In the genomic region with DNA sequence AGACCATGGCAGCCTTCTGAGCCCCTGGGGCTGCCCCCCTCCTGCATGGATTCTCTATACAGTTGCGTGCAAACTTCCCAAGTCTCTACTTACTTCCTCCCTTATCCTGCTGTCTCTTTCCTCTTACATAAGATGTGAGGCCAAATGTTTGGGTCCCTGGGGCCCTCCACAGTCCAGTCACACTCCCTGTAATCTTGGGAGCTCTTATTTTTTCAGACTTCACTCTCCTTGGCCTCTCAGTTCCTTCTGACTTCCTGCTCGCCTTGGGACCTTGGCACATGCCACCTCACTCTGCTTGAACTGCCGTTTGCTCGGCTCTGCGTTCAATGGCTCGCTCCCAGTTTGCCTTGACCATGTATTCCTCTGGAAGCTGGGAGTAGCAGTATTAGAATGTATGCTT, we compare ENCODE assay signal across 27 mouse cellular contexts. TPM values are rescaled to one million over a fixed set of nuclear protein-coding genes. Genes with fewer than 3 reads are reported as not detected.
DNase-seq lines count a peak whose midpoint lies in the region; ATAC-seq lines count a peak whose summit lies in the region.
"Had no signal": no experiment of that assay in that cellular context is flagged by ENCODE, and none has a peak within 500 bp of the region (broad histone marks: within the 10 kb centered on the region; RNA-seq: fewer than 3 reads in every experiment).

No protein-coding gene starts in this region.

- intact Hi-C loops in heart, postnatal 14 days (cut with DNase I), result no loop called here

- no peak overlapping the region for H3K27ac ChIP-seq in limb, embryonic 11.5 days (replicated peaks; ENCODE audit: low read depth, low read length)
- no peak overlapping the region for H3K27ac ChIP-seq in limb, embryonic 10.5 days
- H3K27ac ChIP-seq: embryonic facial prominence, embryonic 15.5 days; hindbrain, embryonic 12.5 days; hindbrain, embryonic 15.5 days had no signal

- no peak overlapping the region for H3K4me3 ChIP-seq in limb, embryonic 11.5 days (ENCODE audit: low read depth, low read length)
- no peak overlapping the region for H3K4me3 ChIP-seq in limb, embryonic 10.5 days
- H3K4me3 ChIP-seq: embryonic facial prominence, embryonic 15.5 days; hindbrain, embryonic 12.5 days; hindbrain, embryonic 15.5 days had no signal

- no peak for ATAC-seq in limb, embryonic 11.5 days (ENCODE audit: insufficient number of reproducible peaks, low FRiP score, low TSS enrichment, low read depth)
- ATAC-seq: activated CD4-positive, CD25-positive, alpha-beta regulatory T cell, adult 4 months; forebrain, embryonic 14.5 days; forebrain, postnatal 0 days had no signal

- peaks cover 3% of the 10 kb centered on the region; the same call in 1 of the 2 replicates for H3K36me3 ChIP-seq in limb, embryonic 11.5 days (ENCODE audit: control insufficient read depth, insufficient read depth, low read length)
- peaks cover 34% of the 10 kb centered on the region for H3K36me3 ChIP-seq in limb, embryonic 10.5 days

- WGBS in limb, embryonic 11.5 days, result 88% methylated on average over 6 of the region's 6 CpGs
- WGBS in limb, embryonic 10.5 days, result 90% methylated on average over 6 of the region's 6 CpGs

- no peaks in the 10 kb centered on the region for H3K9me3 ChIP-seq in limb, embryonic 11.5 days (ENCODE audit: control insufficient read depth, low read length)
- no peaks in the 10 kb centered on the region for H3K9me3 ChIP-seq in limb, embryonic 10.5 days (replicated peaks)
- H3K9me3 ChIP-seq: embryonic facial prominence, embryonic 15.5 days; hindbrain, embryonic 12.5 days; hindbrain, embryonic 15.5 days had no signal

- H3K4me1 ChIP-seq in limb, embryonic 11.5 days (ENCODE audit: control insufficient read depth, insufficient read depth, low read length), result peaks cover 4% of the 10 kb centered on the region; the same call in 1 of the 2 replicates
- H3K4me1 ChIP-seq in limb, embryonic 10.5 days, result peaks cover 23% of the 10 kb centered on the region

- no peak overlapping the region for H3K4me2 ChIP-seq in limb, embryonic 11.5 days (ENCODE audit: low read depth, severe bottlenecking)
- H3K4me2 ChIP-seq: embryonic facial prominence, embryonic 15.5 days; heart, embryonic 11.5 days; hindbrain, embryonic 12.5 days had no signal

- 0 out of 2 replicates have a peak overlapping the region, but pooled peaks have one; percentile 17 for H3K9ac ChIP-seq in limb, embryonic 11.5 days (ENCODE audit: low read length)
- H3K9ac ChIP-seq: embryonic facial prominence, embryonic 15.5 days; forebrain, postnatal 0 days; hindbrain, embryonic 12.5 days; hindbrain, embryonic 15.5 days had no signal

- DNase-seq in adrenal gland, postnatal 10 days, result peak; percentile 26
- DNase-seq in adrenal gland, adult 2 months, result no peak
- DNase-seq in heart, adult 11 months, result peak; percentile 96
- DNase-seq in heart, postnatal 14 days, result no peak
- DNase-seq in limb, embryonic 11.5 days (ENCODE audit: low spot score), result no peak
- no peak for DNase-seq in limb, embryonic 10.5 days (ENCODE audit: low spot score)
- no peak for DNase-seq in thymus, postnatal 0 days (ENCODE audit: low spot score)
- DNase-seq: cerebellum, adult 11-12 months; cerebellum, adult 8-10 months; cerebellum, postnatal 10 days; cerebellum, postnatal 36 days; embryo, embryonic 11 days; forebrain, postnatal 0 days; gastrocnemius, postnatal 25 days had no signal

- H3K27me3 ChIP-seq in limb, embryonic 11.5 days (ENCODE audit: control insufficient read depth, insufficient read depth, low read length), result no peaks in the 10 kb centered on the region
- no peaks in the 10 kb centered on the region for H3K27me3 ChIP-seq in limb, embryonic 10.5 days (ENCODE audit: low read depth, poor library complexity, severe bottlenecking)
- H3K27me3 ChIP-seq: embryonic facial prominence, embryonic 15.5 days; hindbrain, embryonic 15.5 days had no signal

RNA-seq across cellular contexts. Expression of a gene that starts 4.9 kb away (rescaled TPM):
- total RNA-seq in adrenal gland, postnatal 10 days (2021), result 1 to 10 TPM; 1.8 to 4.3 TPM
- total RNA-seq in adrenal gland, adult 2 months (2021), result 1 to 10 TPM; 2.1 to 3.5 TPM
- polyA plus RNA-seq in adrenal gland, adult 2 months (2012; rRNA removed), result 5.8 and 7.0 TPM in 2 replicates
- 1 to 10 TPM; 1.8 to 2.1 TPM for total RNA-seq in heart, postnatal 14 days (2021)
- 2.1 and 3.0 TPM in 2 replicates for polyA plus RNA-seq in limb, embryonic 11.5 days (2014; fragmentation: Nextera tagmentation; extraction: Ambion mirVana)
- polyA plus RNA-seq in limb, embryonic 10.5 days (2016; fragmentation: Nextera tagmentation; extraction: Ambion mirVana), result 2.7 and 4.1 TPM in 2 replicates
- 4.6 and 7.2 TPM in 2 replicates for polyA plus RNA-seq in thymus, postnatal 0 days (2015; fragmentation: Nextera tagmentation; extraction: Ambion mirVana)

RNA-seq across cellular contexts. Expression of a gene that starts 16.0 kb away (rescaled TPM):
- 100 to 1,000 TPM; 181 to 183 TPM for total RNA-seq in adrenal gland, postnatal 10 days (2021)
- total RNA-seq in adrenal gland, adult 2 months (2021), result 100 to 1,000 TPM; 175 to 211 TPM
- polyA plus RNA-seq in adrenal gland, adult 2 months (2012; rRNA removed), result 61.0 and 62.3 TPM in 2 replicates
- 10 to 100 TPM; 78.0 to 99.5 TPM for total RNA-seq in heart, postnatal 14 days (2021)
- 186 and 197 TPM in 2 replicates for polyA plus RNA-seq in limb, embryonic 11.5 days (2014; fragmentation: Nextera tagmentation; extraction: Ambion mirVana)
- 383 and 393 TPM in 2 replicates for polyA plus RNA-seq in limb, embryonic 10.5 days (2016; fragmentation: Nextera tagmentation; extraction: Ambion mirVana)
- 528 and 562 TPM in 2 replicates for polyA plus RNA-seq in thymus, postnatal 0 days (2015; fragmentation: Nextera tagmentation; extraction: Ambion mirVana)

RNA-seq across cellular contexts. Expression of a gene that starts 16.3 kb away (rescaled TPM):
- total RNA-seq in adrenal gland, postnatal 10 days (2021), result 10 to 100 TPM; 30.5 to 37.1 TPM
- total RNA-seq in adrenal gland, adult 2 months (2021), result 10 to 100 TPM; 35.1 to 47.0 TPM
- 32.4 and 34.5 TPM in 2 replicates for polyA plus RNA-seq in adrenal gland, adult 2 months (2012; rRNA removed)
- 10 to 100 TPM; 19.7 to 22.2 TPM for total RNA-seq in heart, postnatal 14 days (2021)
- 52.6 and 53.7 TPM in 2 replicates for polyA plus RNA-seq in limb, embryonic 11.5 days (2014; fragmentation: Nextera tagmentation; extraction: Ambion mirVana)
- 47.2 and 53.4 TPM in 2 replicates for polyA plus RNA-seq in limb, embryonic 10.5 days (2016; fragmentation: Nextera tagmentation; extraction: Ambion mirVana)
- polyA plus RNA-seq in thymus, postnatal 0 days (2015; fragmentation: Nextera tagmentation; extraction: Ambion mirVana), result 37.5 and 39.5 TPM in 2 replicates

RNA-seq across cellular contexts. Expression of a gene that starts 25.2 kb away (rescaled TPM):
- 10 to 100 TPM; 16.4 to 24.4 TPM for total RNA-seq in adrenal gland, postnatal 10 days (2021)
- 1 to 10 TPM; 9.1 to 9.2 TPM for total RNA-seq in adrenal gland, adult 2 months (2021)
- polyA plus RNA-seq in adrenal gland, adult 2 months (2012; rRNA removed), result 65.5 and 102 TPM in 2 replicates
- 10 to 100 TPM in 1 of 2 experiments, 1 to 10 TPM in 1; 10.0 to 12.2 TPM for total RNA-seq in heart, postnatal 14 days (2021)
- 34.9 and 39.0 TPM in 2 replicates for polyA plus RNA-seq in limb, embryonic 11.5 days (2014; fragmentation: Nextera tagmentation; extraction: Ambion mirVana)
- 37.9 and 40.8 TPM in 2 replicates for polyA plus RNA-seq in limb, embryonic 10.5 days (2016; fragmentation: Nextera tagmentation; extraction: Ambion mirVana)
- 25.3 and 26.7 TPM in 2 replicates for polyA plus RNA-seq in thymus, postnatal 0 days (2015; fragmentation: Nextera tagmentation; extraction: Ambion mirVana)

RNA-seq across cellular contexts. Expression of a gene that starts 41.6 kb away (rescaled TPM):
- total RNA-seq in adrenal gland, postnatal 10 days (2021), result 100 to 1,000 TPM; 397 to 418 TPM
- 100 to 1,000 TPM; 354 to 980 TPM for total RNA-seq in adrenal gland, adult 2 months (2021)
- 514 and 896 TPM in 2 replicates for polyA plus RNA-seq in adrenal gland, adult 2 months (2012; rRNA removed)
- total RNA-seq in heart, postnatal 14 days (2021), result 10 to 100 TPM in 1 of 2 experiments, 1 to 10 TPM in 1; 4.4 to 17.1 TPM
- not detected in 2 replicates for polyA plus RNA-seq in limb, embryonic 11.5 days (2014; fragmentation: Nextera tagmentation; extraction: Ambion mirVana)
- polyA plus RNA-seq in limb, embryonic 10.5 days (2016; fragmentation: Nextera tagmentation; extraction: Ambion mirVana), result not detected in 2 replicates
- polyA plus RNA-seq in thymus, postnatal 0 days (2015; fragmentation: Nextera tagmentation; extraction: Ambion mirVana), result 0.37 and 1.5 TPM in 2 replicates
- total RNA-seq: forebrain, postnatal 0 days; granulocyte monocyte progenitor cell, adult 5-6 weeks; hematopoietic stem cell, adult 5-6 weeks had no signal
- polyA plus RNA-seq: activated CD4-positive, CD25-positive, alpha-beta regulatory T cell, adult 4 months; cortical plate, adult 2 months; embryonic facial prominence, embryonic 11.5 days; embryonic facial prominence, embryonic 15.5 days; forebrain, embryonic 11.5 days; forebrain, embryonic 14.5 days; forebrain, postnatal 0 days; heart, embryonic 11.5 days; heart, embryonic 14.5 days; heart, postnatal 0 days; hindbrain, embryonic 12.5 days; hindbrain, embryonic 15.5 days had no signal

Comparison
In these comparisons a context has a peak if more than half of its experiments do, and no peak if none do; other contexts are left out.
1. DNase-seq: peak in adrenal gland, postnatal 10 days (single experiment) and heart, adult 11 months (single experiment); none in adrenal gland, adult 2 months (single experiment), heart, postnatal 14 days (0 of 2), limb, embryonic 11.5 days (single experiment), limb, embryonic 10.5 days (single experiment) and thymus, postnatal 0 days (single experiment).